Mouse (Mus musculus) mature B cell (primary cell): ENCODE results near the gene Gm17545.
"Not testable (repeated sequence)": the region's sequence is repeated elsewhere in the genome, so short reads cannot be mapped to it uniquely, and the experiment has no call there.

Experiments used
- in situ Hi-C: fragments of 300-500 bp; cut with MboI; formaldehyde crosslinking; loops from 2 replicates; pipeline ENCODE4 v1.14.3; 2019

Gm17545 gene

DNA sequence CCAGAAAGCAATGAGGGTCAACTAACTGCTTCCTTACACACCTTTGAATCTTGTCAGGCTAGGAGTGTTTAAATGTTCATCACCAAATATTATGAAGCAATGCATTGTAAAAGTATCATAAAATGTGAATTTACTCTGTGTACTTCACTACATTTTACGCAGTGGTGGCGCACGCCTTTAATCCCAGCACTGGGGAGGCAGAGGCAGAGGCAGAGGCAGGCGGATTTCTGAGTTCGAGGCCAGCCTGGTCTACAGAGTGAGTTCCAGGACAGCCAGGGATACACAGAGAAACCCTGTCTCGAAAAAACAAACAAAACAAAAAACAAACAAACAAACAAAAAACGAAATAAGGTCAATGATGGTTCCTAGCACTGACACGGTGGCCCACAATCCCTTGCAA lies at the start of gene Gm17545:
Gene Gm17545 (plus strand): TSS at position 301 of the 400 bp plus-strand sequence.
- in situ Hi-C loops = not testable (repeated sequence)

DNA sequence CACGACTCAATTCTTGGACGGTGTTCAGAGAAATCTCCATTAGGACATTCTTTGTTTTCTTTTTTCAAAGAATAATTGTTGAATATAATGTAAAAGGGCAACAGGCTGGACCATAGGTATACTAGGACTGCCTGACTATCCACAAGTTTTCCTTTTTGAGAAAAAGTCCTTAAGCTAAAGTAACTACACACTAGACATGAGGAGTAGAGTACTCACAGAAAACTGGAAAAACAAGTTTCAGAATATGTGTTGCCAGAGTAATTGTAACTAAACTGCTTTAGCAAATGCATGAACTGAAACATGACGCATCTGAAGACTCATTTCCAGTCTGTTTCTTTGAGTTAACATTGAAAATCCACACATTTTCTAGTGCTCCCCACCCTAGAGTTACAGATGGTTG lies 48.7 kb upstream of the Gm17545 start:
- in situ Hi-C loops = no loop called here

DNA sequence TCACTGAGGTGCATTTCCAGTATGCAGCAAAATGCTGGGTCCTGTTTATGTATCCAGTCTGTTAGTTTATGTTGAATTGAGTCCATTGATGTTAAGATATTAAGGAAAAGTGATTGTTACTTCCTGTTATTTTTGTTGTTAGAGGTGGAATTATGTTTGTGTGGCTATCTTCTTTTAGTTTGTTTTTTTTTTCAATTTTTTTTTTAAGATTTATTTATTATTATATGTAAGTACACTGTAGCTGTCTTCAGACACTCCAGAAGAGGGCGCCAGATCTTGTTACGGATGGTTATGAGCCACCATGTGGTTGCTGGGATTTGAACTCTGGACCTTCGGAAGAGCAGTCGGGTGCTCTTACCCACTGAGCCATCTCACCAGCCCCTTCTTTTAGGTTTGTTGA lies 46.5 kb upstream of the Gm17545 start:
- in situ Hi-C loops = not testable (repeated sequence)

DNA sequence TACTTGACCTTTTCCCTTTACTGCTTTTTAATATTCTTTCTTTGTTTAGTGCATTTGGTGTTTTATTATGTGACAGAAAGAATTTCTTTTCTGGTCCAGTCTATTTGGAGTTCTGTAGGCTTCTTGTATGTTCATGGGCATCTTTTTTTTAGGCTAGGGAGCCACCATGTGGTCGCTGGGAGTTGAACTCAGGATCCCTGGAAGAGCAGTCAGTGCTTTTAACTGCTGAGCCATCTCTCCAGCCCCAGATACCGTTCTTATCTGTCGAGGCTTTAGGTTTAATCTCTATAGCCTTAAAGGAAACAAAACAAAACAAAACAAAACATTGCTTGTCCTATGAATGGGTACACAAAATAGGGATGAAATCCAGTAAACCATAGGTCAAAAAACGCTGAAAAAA lies 45.7 kb upstream of the Gm17545 start:
- in situ Hi-C loops = not testable (repeated sequence)

DNA sequence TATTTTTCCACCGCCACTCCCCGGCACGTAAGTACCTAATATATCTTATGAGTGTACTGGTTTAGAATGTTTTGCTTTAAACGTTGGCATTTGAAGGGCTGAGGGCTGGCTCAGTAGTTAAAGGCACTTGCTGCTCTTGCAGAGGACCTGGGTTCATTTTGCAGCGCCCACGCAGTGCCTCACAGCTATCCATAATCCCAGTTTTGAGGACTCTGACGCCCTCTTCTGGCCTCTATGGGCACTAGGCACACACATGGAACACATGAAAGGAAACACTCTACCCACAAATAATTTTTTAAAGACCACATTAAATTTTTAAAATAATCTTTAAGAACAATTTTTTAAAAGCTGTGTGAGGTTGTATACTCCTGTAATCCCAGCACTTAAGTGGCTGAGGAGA lies 44.6 kb upstream of the Gm17545 start:
- in situ Hi-C loops = no loop called here

DNA sequence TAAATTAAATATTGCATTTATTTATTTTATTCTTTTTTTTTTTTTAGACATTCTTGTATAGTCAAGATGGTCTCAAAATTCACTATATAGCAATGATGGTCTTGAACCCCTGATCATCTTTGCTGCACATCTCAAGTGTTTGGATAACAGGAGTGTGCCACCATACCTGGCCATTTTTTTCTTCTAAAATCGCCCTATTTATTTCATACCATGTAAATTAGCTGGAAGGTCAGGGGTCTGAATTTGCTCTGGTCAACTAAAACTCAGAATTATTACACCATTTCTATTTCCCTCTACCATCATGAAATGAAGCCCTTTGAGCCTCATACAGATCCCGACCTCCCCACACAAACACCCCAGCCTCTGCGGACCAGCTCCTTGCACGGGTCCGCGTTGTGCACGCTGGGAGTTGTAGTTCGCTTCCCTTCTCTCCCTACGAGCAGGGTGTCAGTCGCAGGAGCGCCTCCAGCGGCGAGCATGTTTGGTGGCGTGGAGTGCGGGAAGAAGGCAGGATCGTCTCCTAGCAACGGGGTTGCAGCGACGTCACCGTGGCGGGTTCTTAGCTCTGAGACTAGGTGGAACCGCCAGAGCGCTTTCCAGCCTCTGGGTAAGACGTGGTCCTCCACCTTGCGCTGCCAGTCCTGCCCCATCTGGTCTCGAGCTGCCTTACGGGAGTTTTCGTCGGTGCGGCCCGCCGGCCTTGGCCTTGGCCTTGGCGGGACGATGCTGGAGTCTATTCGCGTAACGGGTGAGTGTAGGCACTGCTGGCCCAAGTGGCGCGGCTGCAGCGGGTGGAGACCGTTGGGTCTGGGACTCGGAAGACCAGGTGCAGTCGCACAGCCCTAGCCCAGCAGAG lies 42.9 kb upstream of the Gm17545 start, which contains the start of gene 9530077C05Rik:
Gene 9530077C05Rik (plus strand): TSS at position 512 of the 856 bp plus-strand sequence.
- in situ Hi-C loops = no loop called here

DNA sequence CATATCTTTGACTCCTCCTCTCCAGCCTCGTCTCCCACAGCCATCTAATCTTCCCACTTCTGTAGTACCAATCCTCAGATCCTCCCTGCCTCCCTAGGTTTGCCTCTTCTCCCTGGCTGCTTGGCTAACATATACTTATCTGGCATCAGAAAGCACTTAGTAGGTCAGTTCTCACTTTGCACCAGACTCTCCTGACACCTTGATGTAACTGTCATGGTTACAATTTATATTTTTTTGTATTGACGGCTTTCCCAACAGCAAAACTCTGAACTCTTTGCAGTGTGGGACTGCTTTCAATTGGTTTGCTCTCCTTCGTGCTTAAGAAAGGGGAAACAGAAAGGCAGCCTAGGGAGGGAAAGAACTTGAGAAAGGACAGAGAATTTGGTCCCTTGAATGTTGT lies 37.9 kb upstream of the Gm17545 start:
- in situ Hi-C loops = no loop called here

DNA sequence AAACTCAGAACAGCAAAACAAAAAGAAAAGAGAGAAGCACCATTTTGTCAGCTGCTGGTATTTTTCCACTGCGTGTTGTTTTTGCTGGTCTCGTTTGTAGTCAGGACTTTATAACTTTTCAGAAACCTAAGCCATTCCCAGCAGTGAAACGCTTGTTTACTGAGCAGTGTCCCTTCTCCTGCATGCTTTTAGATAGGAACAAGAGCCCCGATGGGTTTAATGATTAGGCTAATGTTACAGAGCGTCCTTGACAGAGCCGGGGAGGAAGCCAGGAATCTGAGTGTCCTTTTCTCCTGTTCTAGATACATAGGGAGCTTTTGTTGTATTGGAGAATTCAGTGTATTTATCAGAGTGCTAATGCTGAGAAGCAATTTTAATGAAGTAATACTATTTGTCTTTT lies 36.5 kb upstream of the Gm17545 start:
- in situ Hi-C loops = no loop called here

DNA sequence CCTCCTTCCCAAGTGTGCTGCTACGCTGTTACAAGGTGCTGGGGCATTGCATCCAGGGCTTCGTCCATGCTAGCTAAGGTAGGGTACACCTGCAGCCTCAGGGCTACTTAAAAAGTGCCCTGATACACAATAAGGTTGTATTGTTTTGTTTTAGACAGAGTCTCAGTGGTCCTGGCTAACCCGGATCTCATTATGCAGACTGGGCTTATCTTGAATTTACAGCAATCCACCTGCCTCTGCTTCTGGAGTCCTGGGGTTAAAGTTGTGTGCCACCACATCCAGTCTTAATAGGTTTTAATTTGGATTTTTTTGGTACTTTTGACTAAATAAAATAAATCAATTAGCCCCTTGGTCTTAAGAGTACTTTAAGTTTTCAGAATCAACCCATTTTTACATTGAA lies 34.2 kb upstream of the Gm17545 start:
- in situ Hi-C loops = no loop called here

DNA sequence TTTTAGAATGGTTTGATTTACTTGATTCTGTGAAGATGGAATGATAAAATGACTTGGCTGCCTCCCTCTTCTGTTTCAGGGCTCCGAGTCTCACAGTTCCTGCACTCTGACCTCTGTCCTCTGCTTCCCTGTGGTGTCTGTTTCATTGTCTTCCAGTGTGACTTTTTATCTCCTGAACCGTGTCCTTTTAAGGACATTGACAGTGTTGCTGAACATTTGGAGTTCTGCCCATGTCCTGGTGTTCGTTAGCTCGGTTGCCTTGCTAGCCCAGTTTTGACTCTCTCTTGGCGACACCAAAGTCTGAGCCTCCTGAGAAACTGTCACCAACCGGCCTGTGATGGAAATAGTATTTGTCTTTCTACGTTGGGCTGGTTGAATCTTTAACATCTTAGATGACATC lies 33.6 kb upstream of the Gm17545 start:
- in situ Hi-C loops = no loop called here

DNA sequence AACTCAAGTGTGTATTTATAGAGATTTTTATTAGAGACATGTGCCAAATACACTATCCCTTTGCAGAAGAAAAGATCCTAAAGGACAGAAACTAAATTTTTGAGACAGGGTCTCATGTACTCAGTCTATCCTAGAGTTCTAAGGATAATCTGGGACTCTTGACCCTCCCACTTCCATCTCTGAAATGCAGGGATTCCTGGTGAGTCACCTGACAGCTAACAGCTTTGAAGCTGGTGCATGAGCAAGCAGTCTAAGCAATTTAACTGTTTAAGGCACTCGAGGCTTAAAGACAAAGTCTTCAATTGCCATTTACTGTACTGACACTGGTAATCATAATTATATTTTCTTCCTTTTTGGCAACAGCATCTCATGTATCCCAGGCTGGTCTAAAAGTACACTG lies 31.5 kb upstream of the Gm17545 start:
- in situ Hi-C loops = no loop called here

DNA sequence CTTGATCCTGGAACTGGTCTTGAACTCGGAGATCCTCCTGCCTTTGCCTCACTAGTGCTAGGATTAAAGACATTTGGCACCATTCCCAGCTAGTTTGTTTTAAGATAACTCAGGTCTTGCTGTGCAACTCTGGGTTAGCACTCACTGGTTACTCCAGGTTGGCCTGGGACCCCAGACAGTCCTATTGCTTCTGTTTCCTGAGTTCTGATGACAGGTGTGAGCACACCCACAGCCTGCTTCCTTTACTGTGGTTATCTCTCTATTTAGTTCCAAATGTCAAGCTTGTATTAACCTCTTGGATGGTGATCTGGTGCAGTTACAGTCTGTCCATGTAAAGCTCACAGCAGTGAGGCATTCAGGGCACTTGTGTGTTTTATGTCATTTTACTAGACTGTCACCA lies 30.6 kb upstream of the Gm17545 start:
- in situ Hi-C loops = no loop called here

DNA sequence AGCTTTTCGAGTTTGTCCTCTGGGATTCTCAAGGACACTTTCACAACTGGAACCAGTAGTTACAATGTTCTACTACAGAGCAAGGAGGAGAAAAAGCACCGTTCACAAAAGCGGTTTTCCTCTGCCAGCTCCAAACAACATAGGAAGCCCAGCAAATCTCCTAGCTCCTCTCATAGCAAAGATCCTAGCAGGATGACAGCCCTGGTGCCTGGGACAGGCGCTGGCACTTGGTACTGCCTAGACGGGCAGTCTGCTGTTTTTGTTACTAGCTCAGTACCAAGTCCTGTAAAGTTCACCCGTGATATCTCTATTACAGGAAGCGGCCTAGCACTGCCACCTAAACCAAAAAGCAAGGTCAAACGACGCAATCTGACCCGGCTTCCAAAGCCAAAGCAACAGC lies 29.9 kb upstream of the Gm17545 start:
- in situ Hi-C loops = no loop called here

DNA sequence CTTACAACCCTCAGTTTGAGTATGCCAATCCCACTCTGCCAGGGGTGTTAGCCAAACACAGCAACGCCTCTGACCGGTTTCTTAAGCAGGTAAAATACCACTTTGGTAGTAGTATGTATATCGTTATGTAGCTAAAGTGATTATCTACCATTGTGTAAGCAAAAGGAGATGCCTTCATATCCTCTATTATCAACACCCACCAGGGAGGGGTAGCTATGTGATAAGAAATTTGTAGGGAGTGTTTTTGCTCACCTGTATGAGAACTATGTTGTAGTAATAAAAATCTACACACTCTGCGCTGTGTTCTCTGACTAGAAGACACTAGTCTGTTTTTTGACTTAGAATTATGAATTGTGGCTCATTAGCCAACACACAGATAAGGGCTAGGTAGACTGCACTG lies 29.4 kb upstream of the Gm17545 start:
- in situ Hi-C loops = no loop called here

DNA sequence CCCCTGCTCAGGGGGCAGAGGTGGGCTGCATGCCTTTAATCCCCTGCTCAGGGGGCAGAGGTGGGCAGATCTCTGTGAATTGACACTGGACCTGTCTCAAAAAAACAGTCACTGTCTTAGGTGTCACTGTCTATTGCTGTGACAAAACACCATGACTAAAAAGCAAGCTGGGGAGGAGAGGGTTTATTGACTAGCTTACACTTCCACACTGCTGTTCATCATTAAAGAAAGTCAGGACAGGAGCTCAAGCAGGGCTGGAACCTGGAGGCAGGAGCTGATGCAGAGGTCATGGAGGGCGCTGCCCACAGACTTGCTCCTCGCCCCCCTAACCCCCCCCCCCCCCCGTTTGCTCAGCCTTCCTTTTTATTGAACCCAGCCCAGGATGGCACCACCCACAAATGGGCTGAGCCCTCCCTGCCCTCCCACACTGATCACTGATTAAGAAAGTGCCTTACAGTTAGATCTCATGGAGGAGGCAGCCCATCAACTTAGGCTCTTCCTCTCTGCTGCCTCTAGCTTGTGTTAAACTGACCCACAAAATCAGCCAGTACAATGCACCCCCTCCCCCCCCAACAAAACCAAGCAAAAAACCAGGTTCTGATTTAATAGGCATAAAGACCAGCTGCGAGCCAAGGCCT lies 25.9 kb upstream of the Gm17545 start:
- in situ Hi-C loops = no loop called here

DNA sequence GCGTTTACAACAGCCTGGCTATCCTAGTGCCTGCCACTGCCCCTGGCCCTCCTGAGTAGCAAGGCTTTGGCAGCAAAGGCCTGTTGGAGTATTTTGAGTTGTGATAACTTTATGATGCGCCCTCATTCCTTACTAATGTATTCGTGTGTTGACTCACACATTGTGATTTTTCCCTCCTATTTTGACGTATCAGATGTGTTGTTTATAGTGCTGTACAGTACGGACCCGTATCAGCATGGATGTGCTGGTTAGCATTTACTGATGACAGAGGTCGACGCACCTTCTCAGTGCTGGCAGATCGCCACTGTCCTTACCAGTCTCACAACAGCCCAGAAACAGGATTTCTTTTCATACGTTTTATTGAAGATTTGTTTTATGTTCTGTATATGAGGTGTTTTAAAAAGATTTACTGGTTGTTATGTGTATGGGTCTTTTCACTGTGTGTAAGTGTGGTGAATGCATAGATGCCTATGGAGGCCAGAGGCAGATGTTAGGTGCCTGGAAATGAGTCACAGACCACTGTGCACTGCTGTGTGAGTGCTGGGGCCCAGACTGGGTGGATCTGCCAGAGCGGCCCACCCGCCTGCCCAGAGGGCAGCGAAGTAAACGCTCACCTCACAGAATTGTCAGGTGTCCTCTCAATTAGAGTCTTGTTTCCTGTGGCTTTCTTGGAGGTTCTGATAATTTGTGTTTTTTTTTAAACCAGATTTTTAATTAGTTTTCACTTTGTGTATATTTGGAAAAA lies 25.3 kb upstream of the Gm17545 start:
- in situ Hi-C loops = no loop called here

DNA sequence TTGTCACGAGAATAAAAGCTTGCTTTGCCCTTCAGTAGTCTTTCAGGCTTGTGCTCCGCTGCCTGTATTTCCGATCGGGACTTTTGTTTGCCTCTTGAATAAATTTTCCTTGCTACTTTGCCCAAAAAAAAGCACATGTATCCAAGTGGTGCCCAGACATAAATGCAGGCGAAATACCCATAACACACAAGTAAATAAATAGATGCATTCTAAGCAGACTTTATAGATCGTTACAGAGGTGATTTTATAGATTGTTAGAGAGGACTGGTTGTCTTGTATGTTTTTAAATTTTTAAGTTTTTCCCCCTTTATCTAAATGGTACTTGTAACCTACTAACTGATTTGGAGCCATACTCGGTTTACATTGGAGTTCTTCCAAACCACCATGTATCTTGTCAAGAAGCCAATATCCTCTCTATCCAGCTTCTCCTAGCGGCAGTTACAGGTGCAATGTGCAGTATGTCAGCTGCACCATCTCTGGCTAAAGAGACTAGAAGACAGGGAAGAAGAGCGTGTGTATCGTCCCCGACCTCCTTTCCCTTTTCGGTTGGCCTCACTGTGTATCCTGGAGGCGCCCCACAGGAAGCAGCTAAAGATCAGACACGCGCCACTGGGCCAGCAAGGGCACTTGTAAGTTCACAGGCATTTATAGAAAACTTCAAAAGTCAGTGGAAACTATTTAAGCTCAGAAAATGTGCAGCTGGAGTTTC lies 24.4 kb upstream of the Gm17545 start:
- in situ Hi-C loops = no loop called here

DNA sequence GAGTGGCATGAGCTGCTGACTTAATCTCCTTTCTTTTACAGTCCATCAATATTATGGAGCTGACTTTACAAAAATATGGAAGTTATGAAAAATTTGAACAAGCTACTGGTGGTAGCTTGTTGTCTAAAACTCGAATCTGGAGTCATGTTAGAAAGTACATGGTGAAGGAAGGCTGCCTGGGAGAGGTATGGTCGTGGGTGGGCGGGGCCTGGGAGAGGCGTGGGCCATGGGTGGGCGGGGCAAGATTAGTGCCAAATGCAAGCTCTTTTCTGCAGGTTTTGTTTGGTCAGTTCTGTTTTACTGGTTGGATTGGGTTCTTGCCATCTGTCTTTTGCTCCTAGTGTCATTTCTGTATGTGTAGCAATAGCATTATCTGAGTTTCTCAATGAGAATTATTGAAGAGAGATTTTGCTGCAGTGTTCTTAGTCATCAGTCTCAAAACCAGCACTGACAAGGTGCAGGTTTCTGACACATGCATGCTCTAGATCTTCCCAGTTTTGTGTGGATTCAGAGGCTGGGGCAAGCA lies 23.7 kb upstream of the Gm17545 start:
- in situ Hi-C loops = no loop called here

DNA sequence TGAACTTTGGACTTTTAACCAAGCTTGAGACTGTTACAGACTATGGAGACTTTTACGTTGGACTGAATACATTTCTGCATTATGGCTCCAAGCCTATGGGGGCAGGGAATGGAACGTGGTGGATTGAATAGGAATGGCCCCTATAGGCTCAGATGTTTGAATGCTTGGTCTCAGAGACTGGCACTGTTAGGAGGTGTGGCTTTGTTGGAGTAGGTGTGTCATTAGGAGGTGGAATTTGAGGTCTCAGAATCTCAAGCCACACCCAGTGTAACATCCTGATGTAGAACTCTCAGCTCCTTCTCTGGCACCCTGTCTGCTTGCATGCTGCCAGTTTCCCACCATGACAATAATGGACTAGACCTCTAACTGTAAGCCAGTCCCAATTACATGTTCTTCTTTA lies 20.9 kb upstream of the Gm17545 start:
- in situ Hi-C loops = no loop called here

DNA sequence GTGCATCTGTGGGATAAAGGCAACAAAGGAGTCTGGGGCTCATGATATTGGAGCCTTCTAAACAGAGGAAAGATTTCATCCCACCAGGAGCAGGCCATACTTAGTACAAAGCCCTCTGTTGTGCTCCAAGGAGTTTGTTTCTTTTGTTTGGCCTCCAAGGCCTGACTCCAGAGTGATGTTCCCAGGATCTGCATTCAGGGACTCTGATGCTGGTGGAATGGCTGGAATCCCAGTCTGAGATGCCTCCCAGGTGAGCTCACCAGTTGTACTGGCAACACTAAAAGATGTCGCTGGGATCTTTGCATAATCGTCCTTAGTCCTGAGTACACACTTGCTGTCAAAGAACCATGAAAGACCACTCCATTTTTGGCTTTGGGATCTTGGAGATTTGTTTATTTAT lies 20.0 kb upstream of the Gm17545 start:
- in situ Hi-C loops = no loop called here

DNA sequence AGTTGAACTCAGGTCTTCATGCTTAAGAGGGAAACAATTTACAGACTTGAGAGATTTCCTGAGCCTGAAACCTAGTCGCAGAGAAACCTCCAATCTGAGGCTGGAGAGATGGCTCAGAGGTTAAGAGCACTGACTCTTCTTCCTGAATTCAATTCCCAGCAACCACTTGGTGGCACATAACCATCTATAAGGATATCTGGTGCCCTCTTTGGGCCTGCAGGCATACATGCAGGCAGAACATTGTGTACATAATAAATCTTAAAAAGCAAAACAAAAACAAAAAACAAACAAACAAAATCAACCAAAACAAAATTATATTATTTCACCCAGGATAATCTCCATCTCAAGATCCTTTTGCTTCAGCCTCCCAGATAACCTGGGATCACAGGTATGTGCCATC lies 15.3 kb upstream of the Gm17545 start:
- in situ Hi-C loops = no loop called here

DNA sequence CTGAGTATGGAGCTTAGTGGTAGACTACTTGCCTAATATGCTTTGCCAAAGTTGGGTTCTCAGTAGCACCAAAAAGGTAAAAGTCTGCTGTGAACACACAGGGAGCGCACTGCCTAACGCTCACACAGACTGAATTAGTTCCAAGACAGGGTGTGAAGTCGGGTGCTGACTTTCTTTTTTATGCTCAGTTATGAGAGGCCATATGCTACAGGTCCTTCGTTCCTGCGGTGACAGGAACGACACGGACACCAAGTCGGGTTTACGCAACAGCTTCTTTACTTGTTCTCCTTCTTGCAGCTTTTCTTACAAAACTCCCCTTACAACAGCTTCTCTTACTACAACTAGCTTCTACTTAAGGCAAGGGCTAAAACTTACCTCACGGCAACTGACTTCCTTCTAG lies 10.9 kb upstream of the Gm17545 start:
- in situ Hi-C loops = no loop called here
